Mouse (Mus musculus) G1E (cell line): Measurements from ENCODE around the gene Gck. TPM values are rescaled to one million over a fixed set of nuclear protein-coding genes. Genes with fewer than 3 reads are reported as not detected.
A peak's percentile ranks its signal among the peaks of the same experiment; 100 is the strongest.

Experiments used
- ATAC-seq: 2 replicates; pipeline ENCODE4 v1.8.0; 2016; ENCODE audit warnings: mild to moderate bottlenecking; ENCODE audit not compliant: insufficient number of reproducible peaks, poor library complexity, low FRiP score, severe bottlenecking; ENCODE audit errors: extremely low read depth
- DNase-seq: peaks from one replicate; pipeline ENCODE4 v3.0.0; 2012; ENCODE audit warnings: low spot score
- H3K27me3 ChIP-seq: 2 replicates; pipeline ENCODE4 v1.6.1; 2012; ENCODE audit warnings: mild to moderate bottlenecking, low read length, inconsistent platforms; ENCODE audit not compliant: insufficient read depth
- H3K36me3 ChIP-seq: replicated peaks from 2 replicates; pipeline ENCODE3; 2012; ENCODE audit warnings: mild to moderate bottlenecking, inconsistent platforms
- H3K4me1 ChIP-seq: 2 replicates; pipeline ENCODE4 v1.6.1; 2012; ENCODE audit warnings: low read depth, low read length, inconsistent platforms, mixed read lengths; ENCODE audit not compliant: insufficient read depth
- H3K4me3 ChIP-seq: 2 replicates; pipeline ENCODE4 v1.5.1; 2012; ENCODE audit warnings: low read depth, mild to moderate bottlenecking, inconsistent platforms, low read length, moderate library complexity, mixed read lengths
- H3K9me3 ChIP-seq: replicated peaks from 2 replicates; pipeline ENCODE4 v1.6.1; 2012; ENCODE audit warnings: inconsistent platforms
- CTCF ChIP-seq: IDR thresholded peaks from 2 replicates; pipeline ENCODE4 v1.5.1; 2012; ENCODE audit warnings: low read depth, low read length, inconsistent platforms, mixed read lengths
- GATA1 ChIP-seq: IDR thresholded peaks from 2 replicates; pipeline ENCODE4 v1.6.1; 2012; ENCODE audit warnings: borderline replicate concordance, low read length, inconsistent platforms, mixed read lengths
- GATA2 ChIP-seq: IDR thresholded peaks from 2 replicates; pipeline ENCODE4 v1.6.1; 2012; ENCODE audit warnings: low read depth, low read length, inconsistent platforms, borderline replicate concordance
- POLR2AphosphoS5 ChIP-seq: IDR thresholded peaks from 2 replicates; pipeline ENCODE4 v1.6.1; 2012; ENCODE audit warnings: low read depth, low read length, inconsistent platforms; ENCODE audit not compliant: insufficient replicate concordance
- TAL1 ChIP-seq: conservative IDR thresholded peaks from 2 replicates; pipeline ENCODE4 v1.6.1; 2012; ENCODE audit warnings: low read depth, low read length, inconsistent platforms, mixed read lengths
- polyA plus RNA-seq: library from polyadenylated mRNA; stranded (reverse); fragments of >175 nt; gene quantifications from 2 replicates; pipeline ENCODE4 v1.2.3, GENCODE M21; 2012
- total RNA-seq, 2 experiments: library from RNA; stranded (forward) in 1 of 2; stranded (reverse) in 1 of 2; fragments of 200-1000 nt in 1 of 2; fragments of >200 nt in 1 of 2; fragmentation: Nextera tagmentation in 1 of 2; gene quantifications; 2 replicates each; pipeline ENCODE4 v1.2.3; 2014 to 2017

The Gck gene
- total and polyA plus RNA-seq, 3 experiments = 0.11 TPM; not detected in 2

GRCm38 (mm10) chr11:5965865-5966264, 16.0 kb upstream of the Gck start:
- Histone ChIP-seq H3K4me3 (no peak overlapping the region), H3K27me3 (no peaks in the 10 kb centered on the region), H3K9me3 (no peaks in the 10 kb centered on the region), H3K4me1 (peaks cover 4% of the 10 kb centered on the region; the same call in 1 of the 2 replicates), H3K36me3 (peaks cover 99% of the 10 kb centered on the region)
- ATAC-seq (no peak), DNase-seq (no peak)
- TF ChIP-seq POLR2AphosphoS5 = no peak

DNA sequence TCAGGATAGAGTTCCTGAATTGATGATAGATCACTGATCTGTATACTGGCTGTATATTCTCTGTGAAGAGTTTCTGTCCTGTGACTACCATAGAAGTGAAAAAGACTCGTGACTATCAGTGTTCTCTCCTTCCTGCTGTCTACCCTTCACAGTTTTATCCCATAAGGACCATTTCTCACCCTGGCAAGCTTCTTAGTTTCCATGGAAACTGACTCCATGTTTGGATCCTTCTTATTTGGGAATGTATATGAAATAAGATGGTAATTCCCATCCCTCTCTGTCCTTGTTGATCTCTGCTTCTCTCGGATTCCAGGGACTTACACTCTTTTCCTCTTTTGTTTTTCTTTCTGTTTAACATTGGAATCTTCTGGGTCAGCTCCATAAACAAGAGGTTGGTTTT, 10.2 kb upstream of the Gck start:
- H3K4me1 ChIP-seq = peaks cover 27% of the 10 kb centered on the region
- H3K27me3 ChIP-seq = no peaks in the 10 kb centered on the region
- no peak for TF ChIP-seq GATA1
- no peak for TF ChIP-seq CTCF
- no peak for TF ChIP-seq GATA2
- no peak for TF ChIP-seq TAL1
- no peak for TF ChIP-seq POLR2AphosphoS5
- ATAC-seq (no peak), DNase-seq (no peak)
- no peaks in the 10 kb centered on the region for H3K9me3 ChIP-seq
- peaks cover 75% of the 10 kb centered on the region for H3K36me3 ChIP-seq
- H3K4me3 ChIP-seq = no peak overlapping the region

GRCm38 (mm10) chr11:5955546-5956276, 5.8 kb upstream of the Gck start, which contains the start of gene Ykt6:
TSS of gene Ykt6 (plus strand) at chr11:5955693.
- Histone ChIP-seq H3K4me3 (peak within 1 kb of the TSS; percentile 82), H3K36me3 (peaks cover 32% of the 10 kb centered on the region), H3K27me3 (peaks cover 8% of the 10 kb centered on the region), H3K9me3 (no peaks in the 10 kb centered on the region), H3K4me1 (peaks cover 33% of the 10 kb centered on the region)
- TF ChIP-seq TAL1 = no peak
- TF ChIP-seq POLR2AphosphoS5 = no peak
- TF ChIP-seq CTCF = no peak
- no peak for TF ChIP-seq GATA2
- TF ChIP-seq GATA1 = no peak
- peak; percentile 67 for ATAC-seq
- DNase-seq = peak; percentile 98

DNA sequence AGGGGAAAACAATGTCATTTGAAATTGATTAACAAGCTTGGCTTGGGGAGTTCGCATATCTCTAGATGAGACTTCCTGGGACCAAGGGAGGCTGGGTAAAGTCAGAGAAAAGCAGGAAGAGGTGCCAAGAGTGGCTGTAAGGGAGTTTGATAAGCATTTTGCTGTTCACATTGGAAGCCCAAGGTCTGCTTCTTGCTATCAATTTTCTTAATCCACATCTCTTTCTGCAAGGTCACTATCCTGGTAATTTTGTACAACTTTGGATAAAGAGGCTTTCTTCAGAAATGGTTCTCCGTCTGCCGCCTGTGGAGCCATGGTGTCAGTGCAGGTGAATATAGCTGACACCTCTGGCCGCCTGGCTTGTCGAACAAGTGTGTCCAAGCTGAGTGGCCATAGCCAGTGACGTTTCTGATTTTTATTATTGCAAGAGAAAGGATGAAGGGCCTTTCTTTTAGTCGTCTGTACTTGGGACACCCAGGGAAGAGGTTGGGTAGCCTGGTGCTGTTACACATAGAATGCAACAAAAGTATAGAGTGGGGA, 5.2 kb upstream of the Gck start:
- peak overlapping the region; percentile 82 for H3K4me3 ChIP-seq
- H3K9me3 ChIP-seq = no peaks in the 10 kb centered on the region
- peaks cover 8% of the 10 kb centered on the region for H3K27me3 ChIP-seq
- peaks cover 25% of the 10 kb centered on the region for H3K36me3 ChIP-seq
- DNase-seq (peak; percentile 28), ATAC-seq (0 out of 2 replicates have a peak, but pooled peaks have one; percentile 36)
- no peak for TF ChIP-seq TAL1
- TF ChIP-seq POLR2AphosphoS5 = no peak
- no peak for TF ChIP-seq GATA1
- TF ChIP-seq GATA2 = no peak
- TF ChIP-seq CTCF = no peak
- H3K4me1 ChIP-seq = peaks cover 36% of the 10 kb centered on the region

- TF ChIP-seq GATA2 (no peak), CTCF (no peak), TAL1 (no peak), POLR2AphosphoS5 (no peak), GATA1 (no peak)
These were observed 4.6 kb upstream of the Gck start for GRCm38 (mm10) chr11:5954435-5954834.

GRCm38 (mm10) chr11:5953130-5953765, 3.4 kb upstream of the Gck start:
- H3K9me3 ChIP-seq = no peaks in the 10 kb centered on the region
- peaks cover 46% of the 10 kb centered on the region for H3K4me1 ChIP-seq
- TF ChIP-seq POLR2AphosphoS5 = no peak
- no peak for TF ChIP-seq GATA1
- no peak for TF ChIP-seq GATA2
- TF ChIP-seq TAL1 = no peak
- no peak for TF ChIP-seq CTCF
- ATAC-seq = no peak
- peaks cover 11% of the 10 kb centered on the region for H3K36me3 ChIP-seq
- H3K4me3 ChIP-seq = no peak overlapping the region
- no peak for DNase-seq
- H3K27me3 ChIP-seq = peaks cover 14% of the 10 kb centered on the region

More at GRCm38 (mm10) chr11:5954435-5954834, 4.6 kb upstream of the Gck start:
- no peak for ATAC-seq
- no peak overlapping the region for H3K4me3 ChIP-seq
- H3K27me3 ChIP-seq = peaks cover 8% of the 10 kb centered on the region
- DNase-seq = no peak
- peaks cover 41% of the 10 kb centered on the region for H3K4me1 ChIP-seq
- no peaks in the 10 kb centered on the region for H3K9me3 ChIP-seq
- H3K36me3 ChIP-seq = peaks cover 22% of the 10 kb centered on the region
